Mouse (Mus musculus) liver, postnatal 0 days (tissue): Measurements from ENCODE around the gene Ttll11. TPM values are rescaled to one million over a fixed set of nuclear protein-coding genes. Genes with fewer than 3 reads are reported as not detected.

Source experiments
- ATAC-seq: fragments of 200-750 bp; cut with Nextera tagmentation; 2 replicates; pipeline ENCODE4 v1.8.0; 2017; ENCODE audit warnings: mild to moderate bottlenecking, moderate library complexity
- DNase-seq: peaks from one replicate; pipeline ENCODE4 v3.0.0-alpha.2; 2016
- H3K27ac ChIP-seq: fragments of 300-500 bp; sonication (generic); 2 replicates; pipeline ENCODE4 v1.5.1; 2014; ENCODE audit warnings: antibody characterized with exemption, moderate library complexity, mild to moderate bottlenecking, low read depth
- H3K27me3 ChIP-seq: fragments of 300-500 bp; sonication (generic); 2 replicates; pipeline ENCODE4 v1.6.1; 2014; ENCODE audit warnings: low read length, control low read depth, mixed read lengths; ENCODE audit not compliant: insufficient read depth
- H3K36me3 ChIP-seq: fragments of 300-500 bp; sonication (generic); replicated peaks from 2 replicates; pipeline ENCODE4 v1.6.1; 2014; ENCODE audit warnings: mild to moderate bottlenecking, control low read depth, low read length, moderate library complexity, mixed read lengths; ENCODE audit not compliant: insufficient read depth
- H3K4me1 ChIP-seq: fragments of 300-500 bp; sonication (generic); 2 replicates; pipeline ENCODE4 v1.6.1; 2014; ENCODE audit warnings: antibody characterized with exemption, mild to moderate bottlenecking, control low read depth; ENCODE audit not compliant: insufficient read depth
- H3K4me2 ChIP-seq: fragments of 300-500 bp; sonication (generic); 2 replicates; pipeline ENCODE4 v1.6.1; 2014; ENCODE audit warnings: low read depth, mild to moderate bottlenecking, low read length, moderate library complexity, mixed read lengths
- H3K4me3 ChIP-seq: fragments of 300-500 bp; sonication (generic); 2 replicates; pipeline ENCODE4 v1.5.1; 2014; ENCODE audit warnings: low read depth, low read length
- H3K9ac ChIP-seq: fragments of 300-500 bp; sonication (generic); replicated peaks from 2 replicates; pipeline ENCODE4 v1.6.1; 2014; ENCODE audit warnings: mild to moderate bottlenecking, moderate library complexity
- H3K9me3 ChIP-seq: fragments of 300-500 bp; sonication (generic); 2 replicates; pipeline ENCODE4 v1.6.1; 2016; ENCODE audit warnings: mild to moderate bottlenecking, control low read depth, low read length, mixed read lengths
- CTCF ChIP-seq: sonication (generic); IDR thresholded peaks from 2 replicates; pipeline ENCODE4 v1.5.1; 2016; ENCODE audit warnings: antibody characterized with exemption, low read depth
- EP300 ChIP-seq: IDR thresholded peaks from 2 replicates; pipeline ENCODE4 v1.6.1; 2016; ENCODE audit warnings: antibody characterized with exemption, low read depth, mild to moderate bottlenecking
- WGBS: fragments of 180-500 bp; shearing (Covaris S2); extraction: QIAGEN DNeasy Blood & Tissue Kit; methylation state at CpG from one replicate; pipeline ENCODE4 v1.1.7; 2014; ENCODE audit not compliant: insufficient replicate concordance; 5-methylcytosine and 5-hydroxymethylcytosine counted together
- polyA plus RNA-seq: library from polyadenylated mRNA; unstranded; fragments of >200 nt; fragmentation: Nextera tagmentation; extraction: Ambion mirVana; gene quantifications from 2 replicates; pipeline ENCODE4 v1.2.1, GENCODE M21; 2015

The Ttll11 gene
- polyA plus RNA-seq: 1.1 and 1.7 TPM in 2 replicates

- Histone ChIP-seq H3K4me2 (peak within 1 kb of the TSS; percentile 98), H3K36me3 (0 out of 2 replicates have a peak, but pooled peaks cover 3% of the 10 kb centered on the region), H3K27ac (peak within 1 kb of the TSS; percentile 92), H3K27me3 (0 out of 2 replicates have a peak, but pooled peaks cover 7% of the 10 kb centered on the region), H3K9ac (peak within 1 kb of the TSS; percentile 94), H3K9me3 (no peaks in the 10 kb centered on the region), H3K4me1 (peaks cover 13% of the 10 kb centered on the region), H3K4me3 (peak within 1 kb of the TSS; percentile 88)
- ATAC-seq (peak; percentile 87), DNase-seq (peak; percentile 93)
- no peak for TF ChIP-seq EP300
- no peak for TF ChIP-seq CTCF
- WGBS: 2% methylated on average over 39 of the region's 42 CpGs
Observed at GRCm38 (mm10) chr2:35979644-35980021, at the start of gene Ttll11. Ttll11 (minus strand) TSS chr2:35979913.

DNA sequence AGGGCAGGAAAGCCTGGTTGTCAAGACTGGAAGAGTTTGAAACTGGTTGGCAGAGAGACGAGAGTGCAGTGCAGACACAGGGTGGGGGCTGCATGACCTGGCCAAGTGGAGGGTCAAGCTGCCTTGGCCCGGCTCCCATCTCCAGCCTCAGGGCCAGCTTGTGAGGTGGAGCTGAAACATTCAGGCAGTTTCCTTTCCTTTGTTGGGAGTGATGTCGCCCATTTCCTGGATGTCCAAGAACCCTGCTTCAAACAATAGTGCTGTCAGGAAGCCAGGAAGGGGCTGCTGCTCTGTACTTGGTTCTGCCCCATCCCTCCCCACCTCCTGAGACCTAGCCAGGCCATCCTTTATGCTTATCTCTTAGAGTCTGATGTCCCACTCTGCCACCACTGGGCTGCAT is 43.6 kb upstream of the Ttll11 start:
- H3K4me2 ChIP-seq: no peak overlapping the region
- H3K27me3 ChIP-seq: peaks cover 12% of the 10 kb centered on the region; the same call in 1 of the 2 replicates
- H3K27ac ChIP-seq: no peak overlapping the region
- no peak for ATAC-seq
- TF ChIP-seq EP300 (no peak), CTCF (no peak)
- 39% methylated on average over 3 of the region's 3 CpGs for WGBS
- no peak for DNase-seq
- H3K9me3 ChIP-seq: no peaks in the 10 kb centered on the region
- no peak overlapping the region for H3K4me3 ChIP-seq
- no peaks in the 10 kb centered on the region for H3K4me1 ChIP-seq
- no peak overlapping the region for H3K9ac ChIP-seq
- H3K36me3 ChIP-seq: no peaks in the 10 kb centered on the region

GRCm38 (mm10) chr2:36021385-36022159 is 41.9 kb upstream of the Ttll11 start:
- Histone ChIP-seq H3K4me3 (peak overlapping the region; percentile 17; the same call in 1 of the 2 replicates), H3K4me1 (no peaks in the 10 kb centered on the region), H3K36me3 (no peaks in the 10 kb centered on the region), H3K27ac (no peak overlapping the region), H3K9ac (no peak overlapping the region), H3K4me2 (peak overlapping the region; percentile 55), H3K9me3 (no peaks in the 10 kb centered on the region), H3K27me3 (peaks cover 12% of the 10 kb centered on the region; the same call in 1 of the 2 replicates)
- ATAC-seq: peak; percentile 63
- TF ChIP-seq CTCF (peak; percentile 75), EP300 (no peak)
- WGBS: 9% methylated on average over 32 of the region's 32 CpGs
- peak; percentile 81 for DNase-seq

GRCm38 (mm10) chr2:36013010-36013409 is 33.3 kb upstream of the Ttll11 start:
- ATAC-seq: 0 out of 2 replicates have a peak, but pooled peaks have one; percentile 17
- 51% methylated on average over 12 of the region's 12 CpGs for WGBS

GRCm38 (mm10) chr2:36011331-36011825 is 31.7 kb upstream of the Ttll11 start:
- no peak overlapping the region for H3K27ac ChIP-seq
- peak overlapping the region; percentile 69 for H3K4me2 ChIP-seq
- H3K27me3 ChIP-seq: peaks cover 28% of the 10 kb centered on the region
- peak overlapping the region; percentile 40 for H3K4me3 ChIP-seq
- ATAC-seq: no peak
- peaks cover 4% of the 10 kb centered on the region for H3K4me1 ChIP-seq
- TF ChIP-seq CTCF: 0 out of 2 replicates have a peak, but pooled peaks have one; percentile 26
- no peak for TF ChIP-seq EP300
- no peaks in the 10 kb centered on the region for H3K36me3 ChIP-seq
- H3K9me3 ChIP-seq: no peaks in the 10 kb centered on the region
- peak; percentile 24 for DNase-seq
- WGBS: 2% methylated on average over 41 of the region's 44 CpGs
- H3K9ac ChIP-seq: no peak overlapping the region

More at GRCm38 (mm10) chr2:36013010-36013409, 33.3 kb upstream of the Ttll11 start:
- Histone ChIP-seq H3K27ac (no peak overlapping the region), H3K27me3 (peaks cover 28% of the 10 kb centered on the region), H3K4me3 (no peak overlapping the region), H3K4me1 (peaks cover 4% of the 10 kb centered on the region), H3K4me2 (no peak overlapping the region), H3K9ac (no peak overlapping the region), H3K36me3 (no peaks in the 10 kb centered on the region), H3K9me3 (no peaks in the 10 kb centered on the region)
- DNase-seq: no peak
- TF ChIP-seq EP300: no peak
- no peak for TF ChIP-seq CTCF

DNA sequence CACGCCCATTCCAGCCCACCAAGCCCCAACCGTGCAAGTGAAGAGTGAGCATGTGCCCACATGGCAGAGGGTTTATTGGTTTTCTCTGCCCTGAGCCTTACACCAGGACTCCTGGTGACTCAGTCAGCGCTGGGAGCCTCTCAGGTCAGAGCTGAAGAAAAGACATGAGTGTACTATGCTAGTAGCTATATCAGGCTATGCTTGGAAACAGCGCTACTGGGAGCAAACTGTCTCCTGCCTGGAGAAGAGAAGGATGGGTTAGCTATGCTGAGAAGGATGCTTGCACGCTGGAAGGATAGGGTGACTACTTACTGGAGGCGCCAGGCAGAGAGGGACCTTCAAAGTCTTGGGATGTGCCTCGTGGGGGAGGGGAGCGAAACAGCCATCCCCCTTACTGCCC is 30.9 kb upstream of the Ttll11 start:
- ATAC-seq: no peak
- no peak for DNase-seq
- H3K4me3 ChIP-seq: 0 out of 2 replicates have a peak overlapping the region, but pooled peaks have one; percentile 40
- no peak overlapping the region for H3K9ac ChIP-seq
- WGBS: 55% methylated on average over 8 of the region's 8 CpGs
- H3K4me1 ChIP-seq: peaks cover 4% of the 10 kb centered on the region
- no peaks in the 10 kb centered on the region for H3K9me3 ChIP-seq
- no peak overlapping the region for H3K27ac ChIP-seq
- peak overlapping the region; percentile 69; the same call in 1 of the 2 replicates for H3K4me2 ChIP-seq
- H3K36me3 ChIP-seq: no peaks in the 10 kb centered on the region
- TF ChIP-seq CTCF (no peak), EP300 (no peak)
- peaks cover 28% of the 10 kb centered on the region for H3K27me3 ChIP-seq
